Mouse (Mus musculus): ENCODE measurements around the gene Rbpj. TPM values are rescaled to one million over a fixed set of nuclear protein-coding genes. Genes with fewer than 3 reads are reported as not detected.
"Not testable (repeated sequence)": the region's sequence is repeated elsewhere in the genome, so short reads cannot be mapped to it uniquely, and the experiment has no call there.

Rbpj gene
- total RNA-seq, 2 experiments from 2014 or later = 18.5 to 21.8 TPM

GRCm38 (mm10) chr5:53511426-53511825 lies 45.5 kb downstream of the Rbpj start:
- no peak for DNase-seq

DNA sequence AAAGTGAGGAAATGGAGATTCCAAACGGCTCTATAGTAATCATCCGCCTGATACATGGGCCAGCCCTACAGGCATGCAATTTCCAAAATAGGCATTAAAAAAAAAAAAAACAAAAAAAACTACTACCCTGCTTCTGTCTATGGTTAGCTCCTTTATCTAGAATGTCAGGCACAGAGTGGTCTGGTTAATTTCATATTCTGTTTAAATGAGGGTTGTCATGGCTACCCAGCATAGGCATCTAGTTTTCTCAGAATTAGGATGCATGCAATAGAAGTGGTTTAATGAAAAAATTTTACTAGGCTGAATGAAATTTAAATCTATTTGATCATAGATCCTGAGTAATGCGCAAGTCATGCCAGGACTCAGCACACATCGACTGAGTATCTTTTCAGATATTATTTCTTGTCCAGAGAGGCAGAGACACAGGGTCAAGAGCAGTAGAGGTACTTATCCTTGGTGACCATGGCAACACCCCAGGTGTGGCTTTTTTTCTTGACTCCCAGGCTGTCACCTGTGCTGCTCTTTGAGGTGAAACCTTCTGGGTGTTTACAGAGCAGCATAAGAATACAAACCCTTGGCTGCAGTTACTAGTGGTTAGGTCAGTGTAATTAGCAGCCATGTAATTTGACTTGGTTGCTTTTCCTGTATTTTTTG lies 49.1 kb downstream of the Rbpj start:
- DNase-seq = no peak

GRCm38 (mm10) chr5:53516482-53516881 lies 50.5 kb downstream of the Rbpj start:
- DNase-seq = no peak

DNA sequence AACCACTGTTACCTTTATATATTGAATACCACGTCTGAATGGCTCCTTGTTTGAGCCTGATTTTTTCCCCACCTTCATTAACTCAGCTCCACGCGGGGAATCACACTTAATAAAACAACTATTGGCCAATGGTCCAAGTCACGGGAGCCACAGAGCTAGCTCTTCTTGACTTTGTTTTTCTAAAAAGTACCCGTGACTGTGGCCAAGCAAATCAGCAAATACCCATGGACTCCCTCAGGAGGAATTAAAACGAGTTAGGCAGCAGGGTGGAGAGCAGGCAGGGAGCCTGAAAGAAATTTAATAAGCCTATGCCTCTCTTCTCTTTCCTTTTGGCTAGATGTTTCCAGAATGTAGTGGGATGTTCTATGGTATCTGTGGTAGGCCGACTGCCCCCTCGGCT lies 51.9 kb downstream of the Rbpj start:
- DNase-seq = no peak

- DNase-seq = no peak
These were observed 53.2 kb downstream of the Rbpj start for GRCm38 (mm10) chr5:53519131-53519530.

DNA sequence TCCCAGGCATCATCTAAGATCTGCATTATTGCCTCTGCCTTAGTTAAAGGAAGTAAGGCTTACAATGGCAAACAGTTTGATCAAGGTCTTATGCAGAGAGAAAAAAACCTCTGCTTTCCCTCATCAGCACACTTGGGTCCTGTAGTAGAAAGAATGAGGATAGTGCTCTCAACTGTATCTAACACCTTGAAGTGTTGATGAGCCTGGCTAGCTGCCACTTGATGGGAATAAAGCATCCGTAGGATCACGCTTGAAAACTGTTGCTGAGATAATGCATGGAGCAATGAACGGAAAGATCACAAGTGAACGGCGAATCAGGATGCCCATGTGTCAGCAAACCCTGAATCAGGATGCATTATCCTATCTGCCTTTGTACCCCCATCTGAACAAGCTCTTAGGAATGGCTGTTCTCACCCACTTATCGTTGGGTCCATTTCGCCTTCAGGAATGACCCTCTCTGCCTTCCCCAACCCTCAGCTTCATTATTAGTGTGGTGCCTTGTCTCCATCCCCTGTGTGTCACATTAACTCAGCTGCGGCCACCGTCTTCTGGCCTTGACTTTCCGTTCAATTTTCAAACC lies 54.1 kb downstream of the Rbpj start:
- DNase-seq = no peak

DNA sequence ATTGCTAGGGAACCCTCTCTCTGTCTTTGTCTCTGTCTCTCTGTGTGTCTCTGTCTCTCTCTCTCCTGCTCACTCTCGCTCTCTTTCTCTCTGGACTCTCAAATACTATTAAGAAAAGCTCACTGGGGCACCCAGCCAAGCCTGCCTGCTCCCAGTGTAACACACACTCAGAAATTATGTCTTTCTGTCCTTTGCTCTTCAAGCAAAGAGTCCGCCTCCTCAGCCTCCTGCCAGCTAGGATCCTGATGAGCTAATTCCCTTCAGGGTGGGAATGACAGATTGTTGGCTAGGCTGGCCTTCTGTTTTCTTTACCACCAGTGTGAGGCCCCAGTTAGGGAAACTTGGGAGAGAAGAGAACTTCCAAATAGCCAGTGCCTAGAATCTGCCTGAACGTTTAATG lies 57.1 kb downstream of the Rbpj start:
- DNase-seq = peak; percentile 56

GRCm38 (mm10) chr5:53524162-53524561 lies 58.2 kb downstream of the Rbpj start:
- no peak for DNase-seq

DNA sequence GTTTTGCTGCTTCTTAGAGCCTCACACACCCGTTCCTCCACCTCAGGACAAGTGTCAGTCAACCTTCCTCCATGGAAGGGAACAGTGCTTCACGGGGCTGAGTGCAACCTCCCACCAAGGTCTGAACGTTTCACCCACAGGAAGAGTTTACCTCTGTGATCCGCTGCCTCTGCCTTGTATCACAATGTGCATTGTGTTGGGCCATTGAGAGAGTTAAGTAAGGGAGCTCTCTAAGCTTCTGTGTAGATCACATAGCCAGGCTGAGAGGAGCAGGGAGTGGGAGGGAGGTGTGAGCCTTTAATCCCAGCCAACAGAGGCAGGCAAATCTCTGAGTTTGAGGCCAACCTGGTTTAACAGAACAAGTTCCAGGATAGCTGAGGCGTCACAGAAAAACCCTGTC lies 58.9 kb downstream of the Rbpj start:
- DNase-seq = no peak

DNA sequence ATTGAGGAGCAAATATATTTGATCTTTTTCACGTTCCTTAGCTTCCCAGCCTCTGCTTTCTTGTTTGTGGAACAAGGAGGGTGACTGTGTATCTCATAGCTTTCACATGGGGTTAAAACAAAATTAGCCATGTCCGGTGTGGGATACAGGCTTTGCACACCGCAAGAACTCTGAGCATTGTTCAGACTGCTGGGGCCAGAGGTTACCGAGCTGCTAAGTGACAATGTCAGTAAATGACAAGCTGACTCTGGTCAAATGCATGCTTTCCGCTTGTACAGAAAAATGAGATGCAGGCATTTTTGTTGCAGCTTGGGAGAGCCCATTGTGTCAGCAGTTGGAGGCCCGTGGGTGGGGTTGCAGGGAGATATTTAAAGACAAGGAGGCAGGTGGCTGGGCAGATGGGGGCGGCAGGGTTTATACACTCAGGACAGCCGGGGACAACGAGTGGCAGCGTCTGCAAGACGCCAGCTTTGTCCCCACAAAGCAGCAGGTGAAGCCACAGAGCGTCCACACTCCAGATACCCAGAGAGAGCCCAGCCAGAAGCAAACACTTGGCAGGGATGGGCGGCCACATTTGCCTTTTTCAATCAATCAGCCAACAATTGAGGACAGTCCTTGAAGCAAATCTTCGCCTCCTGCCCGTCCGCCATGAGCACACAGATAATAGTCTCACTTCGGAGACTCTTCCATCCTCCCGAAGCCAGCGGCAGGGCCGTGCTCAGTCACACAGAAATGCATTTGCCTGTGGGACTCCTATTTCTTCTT lies 59.5 kb downstream of the Rbpj start:
- peak; percentile 22 for DNase-seq

DNA sequence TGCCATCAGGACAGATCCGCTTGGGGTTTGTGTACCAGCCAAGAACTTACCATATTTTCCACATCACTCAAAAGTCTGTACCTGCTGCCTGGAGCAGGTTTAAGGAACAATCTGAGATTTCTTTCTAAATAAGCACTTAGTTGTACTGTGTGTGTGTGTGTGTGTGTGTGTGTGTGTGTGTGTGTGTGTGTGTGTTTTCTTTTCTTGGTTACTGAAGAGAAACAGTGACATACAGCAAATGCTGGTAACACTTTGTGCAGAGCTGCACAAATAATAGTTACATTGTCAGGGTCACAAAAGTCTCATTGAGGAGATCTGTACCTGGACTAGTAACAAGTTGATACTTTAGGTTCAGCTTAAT lies 60.1 kb downstream of the Rbpj start:
- DNase-seq = no peak

GRCm38 (mm10) chr5:53529846-53530245 lies 63.9 kb downstream of the Rbpj start:
- DNase-seq = no peak

GRCm38 (mm10) chr5:53535096-53535495 lies 69.1 kb downstream of the Rbpj start:
- no peak for DNase-seq

DNA sequence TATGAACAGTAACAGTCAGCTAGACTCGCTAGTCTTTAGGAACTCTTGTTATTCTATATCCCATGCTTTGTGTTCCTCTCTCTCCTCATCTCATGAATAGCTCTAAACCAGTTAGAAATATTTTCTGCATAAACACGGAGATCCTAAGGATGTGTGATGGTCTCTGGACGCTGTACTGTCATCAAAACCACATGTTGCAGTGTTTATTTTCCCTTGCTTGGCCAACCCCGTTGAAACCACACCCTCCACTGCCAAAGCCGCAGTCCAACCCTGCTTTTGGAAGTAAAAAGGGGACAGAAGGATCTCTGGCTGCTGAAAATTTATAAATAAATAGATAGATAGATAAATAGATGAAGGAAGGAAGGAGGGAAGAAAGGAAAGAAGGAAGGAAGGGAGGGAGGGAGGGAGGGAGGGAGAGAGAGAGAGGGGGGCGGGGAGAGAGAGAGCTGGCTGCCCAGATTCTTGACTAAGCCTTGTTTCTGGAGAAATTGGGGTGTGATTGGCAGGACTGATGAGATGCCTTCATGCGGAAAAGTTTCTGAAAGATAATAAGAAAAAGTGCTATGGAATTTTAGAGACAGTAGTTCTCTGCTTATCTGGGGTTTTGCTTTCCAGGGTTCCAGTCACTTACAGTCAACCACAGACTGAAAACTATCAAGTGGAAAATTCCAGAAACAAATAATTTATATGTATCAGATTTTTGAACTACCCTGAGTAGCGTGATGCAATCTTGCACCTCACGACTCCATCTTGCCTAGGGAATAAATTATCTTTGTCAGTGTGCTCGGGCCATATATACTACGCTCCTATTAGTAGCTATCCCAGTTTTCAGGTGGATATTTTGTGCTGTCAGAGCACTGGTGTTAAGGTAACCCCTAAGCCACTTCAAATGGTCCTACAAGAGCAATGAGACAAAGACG lies 70.9 kb downstream of the Rbpj start:
- DNase-seq = no peak

DNA sequence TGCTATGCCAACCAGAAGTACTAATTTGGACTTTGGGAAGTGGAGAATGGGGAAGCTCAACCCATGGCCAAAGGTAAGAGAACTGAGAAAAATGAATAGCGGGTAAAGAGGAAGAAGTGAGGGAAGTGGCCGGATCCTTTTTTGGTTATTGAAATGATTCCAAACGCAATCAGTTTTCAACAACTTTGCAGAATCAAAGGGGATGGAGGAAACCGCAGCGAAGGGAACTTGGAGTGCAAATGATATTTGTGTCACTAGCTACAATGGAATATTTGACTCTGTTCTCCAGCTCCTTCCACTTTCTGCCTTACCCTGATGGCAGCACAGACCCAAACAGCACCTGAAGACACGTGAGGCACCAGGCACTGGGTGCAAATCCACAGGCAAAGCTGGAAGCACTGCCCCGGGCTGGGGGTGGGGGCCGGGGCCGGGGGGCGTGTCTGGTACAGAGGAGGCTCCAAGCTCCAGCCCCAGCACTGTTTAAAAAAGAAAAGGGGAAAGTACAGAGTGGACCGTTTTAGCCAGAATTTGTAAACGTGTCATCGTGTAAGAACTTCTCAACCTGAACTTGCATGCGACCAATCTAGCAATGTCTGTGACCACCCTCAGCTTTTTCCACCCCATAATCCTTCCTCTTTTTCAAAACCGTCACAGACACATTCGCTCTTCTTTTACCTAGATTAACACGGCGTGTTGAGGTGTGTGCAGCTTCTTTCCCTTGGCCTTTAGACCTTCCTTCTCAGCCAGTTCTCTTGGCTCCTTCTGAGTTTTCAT lies 74.1 kb downstream of the Rbpj start:
- DNase-seq = no peak

DNA sequence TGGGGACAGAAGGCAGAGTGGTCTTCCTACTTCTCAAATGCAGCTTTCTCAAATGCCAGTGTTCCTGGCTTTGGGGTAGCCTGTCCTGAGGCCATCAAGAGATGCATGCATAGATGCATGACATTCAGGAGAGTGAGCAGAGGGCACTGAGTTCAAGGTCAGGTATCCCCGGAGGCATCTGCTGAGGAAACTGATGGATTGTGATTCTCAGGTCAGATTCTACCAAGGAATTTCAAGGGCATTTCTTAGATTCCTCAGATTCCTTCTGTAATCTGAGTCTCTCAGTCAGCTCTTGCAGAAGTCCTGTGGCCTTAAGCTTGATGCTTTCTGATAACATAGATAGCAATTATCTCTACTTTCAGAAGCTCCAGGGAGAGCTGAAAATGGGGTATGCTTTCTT lies 76.1 kb downstream of the Rbpj start:
- DNase-seq = no peak

GRCm38 (mm10) chr5:53543399-53543798 lies 77.4 kb downstream of the Rbpj start:
- no peak for DNase-seq

DNA sequence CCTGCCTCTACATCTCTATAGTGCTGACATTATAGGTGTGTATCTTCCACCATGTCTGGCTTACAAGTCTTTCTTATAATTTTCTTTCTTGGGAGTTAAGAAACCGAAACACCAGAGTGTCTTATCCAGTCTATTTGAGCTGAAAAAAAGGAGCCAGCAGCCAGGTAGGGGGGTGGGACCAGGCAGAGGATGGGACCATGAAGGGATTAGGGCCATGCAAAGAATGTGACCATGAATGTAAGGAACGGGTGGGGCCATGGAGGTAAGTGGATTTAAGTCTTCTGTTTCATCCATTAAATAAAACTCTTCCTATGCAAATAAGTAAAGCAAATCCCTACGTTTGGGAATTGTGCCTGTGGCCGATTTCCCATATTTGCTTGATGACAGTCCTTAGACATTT lies 78.0 kb downstream of the Rbpj start:
- no peak for DNase-seq

- DNase-seq = no peak
These were observed 80.5 kb downstream of the Rbpj start for GRCm38 (mm10) chr5:53546440-53546839.

DNA sequence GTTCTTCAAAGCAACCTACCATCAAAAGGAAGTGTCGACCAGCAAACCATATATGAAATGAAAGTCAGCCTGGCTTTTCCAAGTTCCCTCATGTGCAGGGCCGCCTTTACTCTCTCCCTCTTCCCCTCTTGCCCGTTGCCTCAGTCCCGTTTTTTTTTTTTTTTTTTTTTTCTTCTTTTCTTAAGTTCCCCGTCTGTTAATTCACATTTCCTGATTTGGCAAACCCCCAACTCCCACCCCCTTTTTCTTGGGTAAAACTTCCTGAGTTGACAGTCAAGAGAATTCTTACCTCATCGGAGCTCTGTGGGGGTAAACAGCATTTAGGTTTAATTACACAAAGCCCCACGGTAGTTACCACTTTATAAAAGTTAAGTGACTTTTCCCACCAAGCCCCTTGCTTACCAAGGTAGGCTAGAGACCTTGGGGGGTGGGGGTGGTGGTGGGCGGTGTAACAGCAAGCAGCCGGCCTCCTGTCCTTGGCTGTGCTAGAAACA lies 81.1 kb downstream of the Rbpj start:
- no peak for DNase-seq

- not testable (repeated sequence) for DNase-seq
These were observed 84.4 kb downstream of the Rbpj start for GRCm38 (mm10) chr5:53550329-53550728.

DNA sequence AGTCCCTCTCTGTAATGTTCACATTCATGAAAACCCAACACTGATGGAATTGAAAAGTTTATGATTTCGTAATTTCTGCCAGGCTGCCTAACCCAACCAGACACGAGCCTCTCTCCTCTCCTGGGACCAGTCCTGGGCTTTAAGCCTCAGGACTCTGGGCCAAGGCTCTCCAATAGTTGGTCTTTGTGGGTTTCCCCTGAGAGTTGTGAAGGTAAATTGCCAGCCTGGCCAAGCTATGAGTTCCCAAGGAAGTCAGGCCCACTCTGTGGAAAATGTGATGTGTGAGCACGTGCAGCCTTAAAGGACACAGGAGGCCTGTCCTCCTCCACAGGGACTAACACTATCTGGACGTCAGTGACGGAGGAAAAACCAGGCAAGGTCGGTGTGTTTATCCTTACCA lies 85.4 kb downstream of the Rbpj start:
- DNase-seq = no peak

All from gastrocnemius, postnatal 25 days (tissue).